Mouse (Mus musculus): ENCODE data around the gene Cdk5r1.

Cdk5r1 gene

DNA sequence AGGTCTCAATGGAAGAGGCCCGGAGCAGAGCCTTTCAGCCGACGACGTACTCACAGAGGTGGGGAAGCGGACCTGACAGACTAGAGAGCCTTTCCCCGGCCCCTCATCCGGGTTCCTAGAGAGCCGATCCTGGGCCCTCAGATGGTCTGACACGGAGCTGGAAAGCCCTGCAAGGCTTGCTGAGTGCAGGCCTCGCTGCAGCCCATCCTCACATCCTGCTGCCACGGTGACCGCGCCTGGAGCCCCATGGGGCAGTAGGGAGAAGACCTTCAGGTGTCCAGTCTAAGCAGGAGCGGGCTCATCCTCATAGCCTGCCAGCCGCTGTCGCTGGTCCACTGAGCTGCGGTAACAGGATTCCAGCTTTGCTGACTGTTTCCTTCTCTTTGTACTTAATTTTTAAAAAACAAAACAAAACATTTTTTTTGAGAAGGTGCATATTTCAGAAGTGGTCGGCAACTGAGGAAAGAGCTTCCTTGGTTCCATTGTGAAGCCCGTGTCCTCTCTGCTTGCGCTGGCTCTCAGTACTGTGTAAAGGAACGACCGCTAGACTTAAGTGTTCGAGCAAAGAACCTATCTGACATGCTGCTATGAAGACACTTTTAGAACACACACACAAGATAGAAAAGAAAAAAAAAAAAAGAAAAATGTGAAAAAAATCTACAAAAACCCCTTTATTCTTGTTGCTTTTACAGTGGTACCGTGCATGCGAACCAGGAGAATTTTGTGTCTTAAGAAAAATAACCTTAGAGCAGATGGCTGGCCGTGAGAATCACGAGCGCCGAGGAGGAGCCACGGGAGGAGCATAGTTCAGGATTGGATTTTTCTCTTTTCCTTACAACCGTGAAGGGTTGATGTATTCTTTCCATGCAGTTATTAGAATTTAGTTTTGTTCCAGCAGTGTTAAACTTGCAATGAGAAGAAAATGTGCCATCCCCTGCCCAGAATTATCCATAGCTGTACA, 3.4 kb downstream of the Cdk5r1 start:
- DNase-seq (ENCODE audit: extremely low read depth, low read depth): no peak

GRCm38 (mm10) chr11:80481409-80482050, 4.7 kb downstream of the Cdk5r1 start:
- DNase-seq (ENCODE audit: extremely low read depth, low read depth): no peak

DNA sequence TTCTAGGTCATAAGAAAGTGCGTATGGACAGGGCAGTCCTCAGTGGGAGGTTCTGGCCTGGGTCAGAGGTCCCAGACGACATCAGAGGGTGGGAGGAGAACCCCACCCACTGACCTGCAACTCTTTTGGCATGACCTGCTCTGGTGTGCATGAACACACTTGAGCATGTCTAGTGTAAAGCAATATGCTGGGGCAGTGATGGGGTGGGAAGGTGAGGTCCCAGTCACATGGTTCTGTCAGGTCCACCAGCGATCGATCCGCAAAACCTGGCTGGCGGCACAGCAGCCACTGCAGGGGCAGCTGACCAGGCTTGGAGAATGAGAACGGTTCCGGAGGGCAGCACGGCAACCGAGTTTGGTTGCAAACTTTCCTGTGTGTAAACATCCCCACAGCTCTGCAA, 5.5 kb downstream of the Cdk5r1 start:
- DNase-seq (ENCODE audit: extremely low read depth, low read depth): no peak

DNA sequence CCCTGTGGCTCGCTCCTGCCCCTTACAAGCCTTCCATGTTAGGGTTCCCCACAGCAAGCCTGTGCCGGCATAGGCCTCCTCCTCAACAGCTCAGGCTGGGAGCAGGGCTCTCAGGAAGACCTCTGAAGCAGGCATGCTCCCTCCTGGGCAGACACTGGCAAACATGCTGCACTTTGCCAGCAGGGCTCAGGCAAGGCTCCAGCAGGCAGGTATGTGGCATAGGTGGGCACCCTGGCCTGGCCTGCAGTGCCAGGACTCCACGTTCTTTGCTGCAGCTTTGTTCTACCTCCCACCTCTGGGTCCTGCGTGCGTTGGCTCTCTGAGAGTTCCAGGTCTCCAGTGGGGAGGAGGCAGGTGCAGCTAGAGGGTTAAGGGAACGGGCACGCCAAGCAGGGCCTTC, 6.1 kb downstream of the Cdk5r1 start:
- no peak for DNase-seq (ENCODE audit: extremely low read depth, low read depth)

DNA sequence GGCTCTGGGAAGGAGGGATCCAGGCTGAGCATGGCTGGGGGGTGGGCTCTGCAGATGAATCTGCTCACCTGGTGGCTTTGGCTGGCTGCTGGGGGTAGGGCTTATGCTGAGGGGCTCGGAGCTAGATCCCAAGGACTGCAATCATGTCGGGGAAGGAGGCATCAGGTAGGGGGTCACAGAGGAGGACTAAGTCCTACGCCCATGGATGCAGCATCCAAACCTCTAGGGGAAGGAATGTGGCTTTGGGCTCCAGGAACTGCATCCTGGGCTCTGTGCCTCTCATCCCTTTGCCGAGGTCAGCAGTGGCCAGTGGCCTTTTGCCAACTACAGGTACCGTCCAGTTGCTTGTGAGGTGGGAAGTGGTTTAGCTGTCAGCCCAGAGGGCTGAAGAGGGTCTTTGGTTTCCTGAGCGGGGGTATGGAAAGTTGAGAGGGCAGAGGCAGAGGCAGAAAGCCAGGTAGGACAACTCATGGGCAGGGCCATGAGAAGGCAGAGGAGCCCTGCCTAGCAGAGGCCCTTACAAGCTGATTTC, 6.8 kb downstream of the Cdk5r1 start:
- DNase-seq (ENCODE audit: extremely low read depth, low read depth): no peak

GRCm38 (mm10) chr11:80484191-80484791, 7.5 kb downstream of the Cdk5r1 start:
- no peak for DNase-seq (ENCODE audit: extremely low read depth, low read depth)

- DNase-seq (ENCODE audit: extremely low read depth, low read depth): no peak
Measured at GRCm38 (mm10) chr11:80485120-80485551, 8.3 kb downstream of the Cdk5r1 start.

GRCm38 (mm10) chr11:80485622-80486206, 8.9 kb downstream of the Cdk5r1 start:
- DNase-seq (ENCODE audit: extremely low read depth, low read depth): no peak

DNA sequence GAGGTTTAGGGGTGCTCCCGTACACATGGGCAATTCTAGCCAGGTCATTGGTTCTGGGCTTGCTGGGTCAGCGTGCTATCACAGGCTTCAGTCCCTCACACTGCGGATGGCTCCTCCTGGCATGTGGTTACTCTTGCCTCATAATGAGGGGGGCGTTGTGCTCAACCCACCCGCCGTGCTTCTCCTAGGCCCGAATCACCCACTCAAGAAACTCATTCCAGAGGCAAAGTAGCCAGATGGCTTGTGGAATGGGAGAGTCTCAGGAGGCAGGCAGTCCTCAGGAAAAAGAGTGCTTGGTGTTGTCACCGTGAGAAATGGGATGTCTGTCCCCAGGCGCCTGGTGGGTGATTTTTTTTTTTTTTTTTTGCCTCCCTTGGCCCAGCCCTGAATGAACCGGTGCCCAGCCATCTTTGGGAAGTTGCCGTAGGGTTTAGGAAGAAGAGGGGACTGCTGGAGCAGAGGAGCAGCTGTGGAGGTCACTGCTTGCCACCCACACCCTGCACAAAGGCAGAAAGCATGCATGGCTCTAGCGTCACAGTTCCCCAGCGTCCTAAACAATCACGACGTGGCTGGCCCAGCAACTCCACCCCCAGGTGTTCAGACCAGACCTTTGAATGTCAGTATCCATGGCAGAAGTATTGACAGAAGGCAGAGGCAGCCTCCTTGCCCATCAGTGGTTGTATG, 11.2 kb downstream of the Cdk5r1 start:
- DNase-seq (ENCODE audit: extremely low read depth, low read depth): no peak

- no peak for DNase-seq (ENCODE audit: extremely low read depth, low read depth)
Measured at GRCm38 (mm10) chr11:80489172-80489881, 12.5 kb downstream of the Cdk5r1 start.

GRCm38 (mm10) chr11:80489882-80490196, 13.0 kb downstream of the Cdk5r1 start:
- DNase-seq (ENCODE audit: extremely low read depth, low read depth): no peak

- no peak for DNase-seq (ENCODE audit: extremely low read depth, low read depth)
Measured at GRCm38 (mm10) chr11:80490831-80491230, 14.0 kb downstream of the Cdk5r1 start.

- DNase-seq (ENCODE audit: extremely low read depth, low read depth): no peak
Measured at GRCm38 (mm10) chr11:80493186-80493585, 16.4 kb downstream of the Cdk5r1 start.

DNA sequence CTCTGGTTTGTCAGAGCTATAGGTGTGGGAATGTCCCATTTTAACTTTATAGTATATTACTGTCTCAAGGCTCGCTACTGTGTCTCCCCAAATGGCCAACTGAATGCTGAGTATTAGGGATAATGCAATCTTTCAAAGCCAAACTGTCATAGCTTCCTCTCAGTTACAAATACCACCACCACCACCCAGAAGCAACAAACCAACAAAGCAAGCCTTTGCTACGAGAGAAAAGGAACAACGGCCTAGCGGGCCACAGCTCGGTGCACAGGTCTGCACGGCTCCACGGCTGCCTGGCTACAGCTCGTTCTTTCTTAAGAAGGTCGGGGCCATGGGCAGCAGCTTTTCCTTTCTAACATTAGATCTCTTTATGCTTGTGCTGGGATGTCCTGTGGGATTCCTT, 18.0 kb downstream of the Cdk5r1 start:
- DNase-seq (ENCODE audit: extremely low read depth, low read depth): no peak

- no peak for DNase-seq (ENCODE audit: extremely low read depth, low read depth)
Measured at GRCm38 (mm10) chr11:80495972-80496371, 19.1 kb downstream of the Cdk5r1 start.

- no peak for DNase-seq (ENCODE audit: extremely low read depth, low read depth)
Measured at GRCm38 (mm10) chr11:80496640-80497039, 19.8 kb downstream of the Cdk5r1 start.

DNA sequence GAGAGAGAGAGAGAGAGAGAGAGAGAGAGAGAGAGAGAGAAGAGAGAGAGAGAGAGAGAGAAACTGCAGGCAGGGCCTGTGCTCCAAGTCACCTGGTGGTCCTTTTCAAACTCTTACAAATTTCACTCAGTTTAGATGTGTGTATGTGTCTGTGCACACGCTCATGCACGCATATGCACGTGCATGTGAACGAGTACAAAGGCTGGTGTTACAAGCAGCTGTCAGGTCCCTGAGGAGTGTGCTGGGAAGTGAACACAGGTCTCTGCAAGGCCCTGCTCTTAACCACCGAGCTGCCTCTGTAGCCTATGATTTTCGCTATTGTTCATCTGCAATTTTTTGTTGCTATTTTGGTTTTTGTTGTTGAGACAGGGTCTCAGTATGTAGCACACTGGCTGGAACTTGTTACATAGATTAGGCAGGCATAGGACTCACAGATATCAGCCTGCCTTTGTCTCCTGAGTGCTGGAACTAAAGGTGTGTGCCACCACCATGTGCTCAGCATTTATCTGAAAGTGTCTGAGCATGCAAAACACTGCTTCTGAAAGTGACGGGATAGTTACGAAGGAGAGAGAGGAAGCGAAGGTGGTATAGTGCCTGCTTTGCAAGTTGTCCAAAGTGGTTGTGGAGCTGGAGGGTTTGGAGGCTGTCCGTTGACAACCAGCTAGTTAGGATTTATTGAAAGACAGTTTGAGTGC, 20.5 kb downstream of the Cdk5r1 start:
- DNase-seq (ENCODE audit: extremely low read depth, low read depth): no peak

GRCm38 (mm10) chr11:80498328-80499070, 21.7 kb downstream of the Cdk5r1 start:
- no peak for DNase-seq (ENCODE audit: extremely low read depth, low read depth)

DNA sequence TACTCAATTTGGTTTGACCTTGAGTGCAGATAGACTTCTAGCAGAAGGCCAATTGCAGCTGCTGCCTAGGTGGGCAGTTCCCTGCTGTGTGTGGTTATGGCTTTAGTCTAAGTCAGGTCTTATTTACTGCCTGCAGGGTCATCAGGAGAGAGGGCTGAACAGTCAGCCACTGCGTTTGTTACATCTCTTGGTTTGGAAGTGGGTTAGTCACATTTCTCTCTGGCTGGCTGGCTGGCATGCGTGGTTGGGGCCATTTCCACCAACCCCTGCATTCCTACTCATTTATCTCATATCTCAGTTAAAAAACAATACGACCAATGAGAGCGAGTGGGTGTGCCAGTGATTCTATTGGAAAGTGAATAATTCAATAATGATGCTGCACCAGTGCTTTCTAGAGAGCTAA, 22.7 kb downstream of the Cdk5r1 start:
- DNase-seq (ENCODE audit: extremely low read depth, low read depth): no peak

Measured in MEL-GATA-1-ER (cell line).